Mouse (Mus musculus): ENCODE results near the gene Nap1l1. TPM values are rescaled to one million over a fixed set of nuclear protein-coding genes. Genes with fewer than 3 reads are reported as not detected.
"Not testable (repeated sequence)": the region's sequence is repeated elsewhere in the genome, so short reads cannot be mapped to it uniquely, and the experiment has no call there.

Nap1l1 gene
- total and polyA plus RNA-seq, 3 experiments = 196 to 1,342 (median 360) TPM

DNA sequence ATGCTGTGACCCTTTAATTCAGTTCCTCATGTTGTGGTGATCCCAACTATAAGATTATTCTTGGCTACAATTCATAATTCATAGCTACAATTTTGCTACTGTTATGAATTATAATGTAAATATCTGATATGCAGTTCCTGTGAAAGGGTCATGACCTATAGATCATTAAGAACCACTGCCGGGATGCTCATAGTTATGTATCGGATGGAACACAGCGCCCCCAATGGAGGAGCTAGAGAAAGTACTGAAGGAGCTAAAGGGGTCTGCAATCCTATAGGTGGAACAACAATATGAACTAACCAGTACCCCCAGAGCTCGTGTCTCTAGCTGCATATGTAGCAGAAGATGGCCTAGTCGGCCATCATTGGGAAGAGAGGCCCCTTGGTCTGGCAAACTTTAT is 23.4 kb upstream of the Nap1l1 start:
- H3K4me3 ChIP-seq (replicated peaks in 1 of 3; ENCODE audit: low read depth in 2 of 3, low read length in 2 of 3, poor library complexity in 1 of 3); H3K27ac ChIP-seq (ENCODE audit: insufficient read depth, low read depth); H3K9me3 ChIP-seq (replicated peaks; ENCODE audit: low read length); in situ Hi-C loops (cut with MboI; ENCODE audit: low pct_ligation_motif_present, low pct_unique_long_range_greater_than_20kb, low sequenced_read_pairs); H3K36me3 ChIP-seq (replicated peaks in 1 of 2; ENCODE audit: control insufficient read depth in 1 of 2, insufficient read depth in 1 of 2, low read length in 1 of 2); dilution Hi-C loops (cut with MboI; ENCODE audit: extremely low pct_ligation_motif_present, extremely low pct_unique_long_range_greater_than_20kb, low sequenced_read_pairs); H3K79me2 ChIP-seq (replicated peaks; ENCODE audit: control insufficient read depth, extremely low read depth, insufficient read depth, poor library complexity, severe bottlenecking); H3K27me3 ChIP-seq (replicated peaks); H3K4me2 ChIP-seq (ENCODE audit: insufficient read depth, low read depth, poor library complexity, severe bottlenecking); H3K9ac ChIP-seq (ENCODE audit: insufficient read depth, low read depth); DNase-seq (ENCODE audit: extremely low read depth): not testable (repeated sequence)
- peaks cover 9 to 22% of the 10 kb centered on the region in 2 experiments; a peak in 3 of 4 replicates for H3K4me1 ChIP-seq (ENCODE audit: control insufficient read depth in 1 of 2, insufficient read depth in 2 of 2)
- TF ChIP-seq CTCF (conservative IDR thresholded peaks at IDR 0.05 in 1 of 2, IDR thresholded peaks at IDR 0.05 in 1 of 2; ENCODE audit: low read depth in 2 of 2, low read length in 2 of 2) = peak in 1 of 2 experiments; percentile 40; a peak in 2 of 4 replicates
- peak; percentile 19 for TF ChIP-seq RAD21 (IDR thresholded peaks at IDR 0.05; ENCODE audit: low read depth, low read length)

DNA sequence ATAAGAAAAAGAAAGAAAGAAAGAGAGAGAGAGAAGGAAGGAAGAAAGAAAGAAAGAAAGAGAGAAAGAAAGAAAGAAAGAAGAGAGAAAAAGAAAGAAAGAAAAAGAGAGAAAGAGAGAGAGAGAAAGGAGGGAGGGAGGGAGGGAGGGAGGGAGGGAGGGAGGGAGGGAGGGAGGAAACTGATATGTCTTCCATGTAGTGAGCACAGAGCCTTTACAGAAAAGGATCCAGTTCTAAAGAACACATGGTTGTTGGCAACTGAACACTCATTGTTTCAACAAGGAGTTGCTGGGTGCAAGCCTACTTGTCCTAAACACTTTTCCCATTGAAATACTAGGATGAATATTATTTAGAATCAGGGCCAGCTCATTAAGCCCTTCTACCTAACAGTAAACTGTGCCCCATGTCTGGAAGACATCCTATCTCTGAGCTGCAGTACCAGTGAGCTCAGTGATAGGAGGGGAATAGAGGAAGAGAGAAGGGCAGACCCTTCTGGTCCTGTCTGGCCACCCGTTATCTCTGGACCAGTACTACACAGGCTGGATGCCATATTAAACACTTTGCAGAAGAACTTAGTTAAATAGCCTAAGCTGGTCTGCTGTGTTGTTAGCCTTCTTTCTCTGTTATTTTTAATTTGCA is 21.2 kb upstream of the Nap1l1 start:
- H3K4me1 ChIP-seq (ENCODE audit: control insufficient read depth in 1 of 2, insufficient read depth in 2 of 2) = peaks cover 8 to 17% of the 10 kb centered on the region in 2 experiments; a peak in 3 of 4 replicates
- H3K4me3 ChIP-seq (replicated peaks in 1 of 3; ENCODE audit: low read depth in 2 of 3, low read length in 2 of 3, poor library complexity in 1 of 3) = no peak overlapping the region
- TF ChIP-seq SIN3A (IDR thresholded peaks at IDR 0.05; ENCODE audit: low read length) = no peak
- no peak for TF ChIP-seq RAD21 (IDR thresholded peaks at IDR 0.05; ENCODE audit: low read depth, low read length)
- no peaks in the 10 kb centered on the region for H3K79me2 ChIP-seq (replicated peaks; ENCODE audit: control insufficient read depth, extremely low read depth, insufficient read depth, poor library complexity, severe bottlenecking)
- dilution Hi-C loops (cut with MboI; ENCODE audit: extremely low pct_ligation_motif_present, extremely low pct_unique_long_range_greater_than_20kb, low sequenced_read_pairs) = no loop called here
- no peaks in the 10 kb centered on the region for H3K27me3 ChIP-seq (replicated peaks)
- no peak overlapping the region for H3K4me2 ChIP-seq (ENCODE audit: insufficient read depth, low read depth, poor library complexity, severe bottlenecking)
- no peak for DNase-seq (ENCODE audit: extremely low read depth)
- H3K36me3 ChIP-seq (replicated peaks in 1 of 2; ENCODE audit: control insufficient read depth in 1 of 2, insufficient read depth in 1 of 2, low read length in 1 of 2) = no peaks in the 10 kb centered on the region
- no peak overlapping the region for H3K27ac ChIP-seq (ENCODE audit: insufficient read depth, low read depth)
- no peak overlapping the region for H3K9ac ChIP-seq (ENCODE audit: insufficient read depth, low read depth)
- H3K9me3 ChIP-seq (replicated peaks; ENCODE audit: low read length) = no peaks in the 10 kb centered on the region
- in situ Hi-C loops (cut with MboI; ENCODE audit: low pct_ligation_motif_present, low pct_unique_long_range_greater_than_20kb, low sequenced_read_pairs) = no loop called here

DNA sequence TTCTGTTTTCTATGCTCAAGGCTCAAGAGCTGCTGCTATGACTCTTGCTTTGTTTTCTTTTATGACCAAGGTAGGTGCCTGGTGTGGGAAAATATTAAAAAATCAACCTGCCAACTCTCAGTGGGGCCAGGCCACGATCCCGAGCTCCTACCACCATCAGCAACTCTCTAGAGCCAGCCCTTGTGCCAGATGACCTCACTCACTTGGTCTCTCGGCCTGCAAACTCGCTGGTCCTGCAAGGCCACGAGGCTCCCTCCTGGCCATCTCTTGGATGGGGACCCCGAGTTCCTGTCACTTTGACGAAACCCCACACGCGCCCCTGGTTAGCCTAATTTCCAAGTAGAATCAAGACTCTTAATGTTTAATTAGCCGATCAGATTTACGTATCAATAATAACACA is 20.6 kb upstream of the Nap1l1 start:
- Histone ChIP-seq H3K4me3 (replicated peaks in 1 of 3; ENCODE audit: low read depth in 2 of 3, low read length in 2 of 3, poor library complexity in 1 of 3) (no peak overlapping the region), H3K79me2 (replicated peaks; ENCODE audit: control insufficient read depth, extremely low read depth, insufficient read depth, poor library complexity, severe bottlenecking) (no peaks in the 10 kb centered on the region), H3K4me2 (ENCODE audit: insufficient read depth, low read depth, poor library complexity, severe bottlenecking) (no peak overlapping the region), H3K4me1 (ENCODE audit: control insufficient read depth in 1 of 2, insufficient read depth in 2 of 2) (peaks cover 8 to 18% of the 10 kb centered on the region in 2 experiments; a peak in 3 of 4 replicates), H3K9me3 (replicated peaks; ENCODE audit: low read length) (no peaks in the 10 kb centered on the region), H3K36me3 (replicated peaks in 1 of 2; ENCODE audit: control insufficient read depth in 1 of 2, insufficient read depth in 1 of 2, low read length in 1 of 2) (no peaks in the 10 kb centered on the region), H3K27me3 (replicated peaks) (no peaks in the 10 kb centered on the region), H3K9ac (ENCODE audit: insufficient read depth, low read depth) (no peak overlapping the region), H3K27ac (ENCODE audit: insufficient read depth, low read depth) (no peak overlapping the region)
- in situ Hi-C loops (cut with MboI; ENCODE audit: low pct_ligation_motif_present, low pct_unique_long_range_greater_than_20kb, low sequenced_read_pairs) (no loop called here), dilution Hi-C loops (cut with MboI; ENCODE audit: extremely low pct_ligation_motif_present, extremely low pct_unique_long_range_greater_than_20kb, low sequenced_read_pairs) (no loop called here)
- TF ChIP-seq ZC3H11A (IDR thresholded peaks at IDR 0.05; ENCODE audit: low read depth, low read length) (no peak), IRF4 (IDR thresholded peaks at IDR 0.05; ENCODE audit: low read depth, low read length) (no peak), ZMIZ1 (IDR thresholded peaks at IDR 0.05; ENCODE audit: low read depth, low read length) (no peak), SIN3A (IDR thresholded peaks at IDR 0.05; ENCODE audit: low read length) (no peak), PAX5 (IDR thresholded peaks at IDR 0.05; ENCODE audit: low read length) (no peak), USF1 (IDR thresholded peaks at IDR 0.05; ENCODE audit: low read depth, low read length) (no peak), MXI1 (IDR thresholded peaks at IDR 0.05; ENCODE audit: low read depth, low read length) (no peak), CHD2 (IDR thresholded peaks at IDR 0.05; ENCODE audit: low read length) (no peak), NELFE (IDR thresholded peaks at IDR 0.05; ENCODE audit: low read depth, low read length) (no peak), MYC (IDR thresholded peaks at IDR 0.05; ENCODE audit: low read depth, low read length) (no peak), USF2 (conservative IDR thresholded peaks at IDR 0.05; ENCODE audit: low read depth, low read length) (no peak), POLR2AphosphoS2 (IDR thresholded peaks at IDR 0.05; ENCODE audit: low read depth, low read length) (no peak), NRF1 (IDR thresholded peaks at IDR 0.05; ENCODE audit: low read depth, low read length) (no peak), HCFC1 (IDR thresholded peaks at IDR 0.05; ENCODE audit: low read depth, low read length) (no peak)
- no peak for DNase-seq (ENCODE audit: extremely low read depth)
